Mouse (Mus musculus) bone marrow macrophage, adult 2 months (primary cell): ENCODE data around the gene Pex6. TPM values are rescaled to one million over a fixed set of nuclear protein-coding genes. Genes with fewer than 3 reads are reported as not detected.
A peak's percentile ranks its signal among the peaks of the same experiment; 100 is the strongest.

Experiments
- H3K27ac ChIP-seq: 2 replicates; pipeline ENCODE4 v1.5.1; 2012; ENCODE audit warnings: low read depth, low read length; ENCODE audit not compliant: insufficient read depth
- H3K4me1 ChIP-seq: 2 replicates; pipeline ENCODE4 v1.6.1; 2012; ENCODE audit warnings: low read length; ENCODE audit not compliant: control insufficient read depth, insufficient read depth
- H3K4me3 ChIP-seq: 2 replicates; pipeline ENCODE4 v1.5.1; 2012; ENCODE audit warnings: mild to moderate bottlenecking, low read length, moderate library complexity; ENCODE audit not compliant: insufficient read depth
- CTCF ChIP-seq: IDR thresholded peaks from 2 replicates; pipeline ENCODE4 v1.5.1; 2012; ENCODE audit warnings: low read depth, mild to moderate bottlenecking, low read length, moderate library complexity
- POLR2A ChIP-seq: IDR thresholded peaks from 2 replicates; pipeline ENCODE4 v1.6.1; 2012; ENCODE audit warnings: mild to moderate bottlenecking, low read depth, low read length, borderline replicate concordance
- polyA plus RNA-seq: library from polyadenylated mRNA; stranded (reverse); fragments of >200 nt; gene quantifications from 2 replicates; pipeline ENCODE4 v1.2.4, GENCODE M21; 2012; ENCODE audit not compliant: missing spikeins, insufficient read depth, insufficient read length

The Pex6 gene
- polyA plus RNA-seq, 1 experiment: 26.6 TPM

- H3K4me3 ChIP-seq: peak overlapping the region; percentile 95
- H3K4me1 ChIP-seq: peaks cover 8% of the 10 kb centered on the region; the same call in 1 of the 2 replicates
- TF ChIP-seq POLR2A (no peak), CTCF (no peak)
- H3K27ac ChIP-seq: no peak overlapping the region
Measured at GRCm38 (mm10) chr17:46712442-46712841, 1.2 kb downstream of the Pex6 start.

- no peak overlapping the region for H3K27ac ChIP-seq
- no peak for TF ChIP-seq CTCF
- H3K4me1 ChIP-seq: peaks cover 8% of the 10 kb centered on the region; the same call in 1 of the 2 replicates
- H3K4me3 ChIP-seq: no peak overlapping the region
Measured at GRCm38 (mm10) chr17:46713849-46714248, 2.6 kb downstream of the Pex6 start.

- TF ChIP-seq POLR2A: no peak
- Histone ChIP-seq H3K4me1 (peaks cover 8% of the 10 kb centered on the region; the same call in 1 of the 2 replicates), H3K27ac (no peak overlapping the region), H3K4me3 (no peak overlapping the region)
Measured at GRCm38 (mm10) chr17:46714756-46715481, 3.7 kb downstream of the Pex6 start.

GRCm38 (mm10) chr17:46721077-46721476, 9.8 kb downstream of the Pex6 start:
- Histone ChIP-seq H3K4me3 (no peak overlapping the region), H3K4me1 (no peaks in the 10 kb centered on the region), H3K27ac (no peak overlapping the region)
- no peak for TF ChIP-seq CTCF
- TF ChIP-seq POLR2A: no peak

- TF ChIP-seq CTCF: no peak
- Histone ChIP-seq H3K27ac (no peak overlapping the region), H3K4me3 (no peak overlapping the region), H3K4me1 (no peaks in the 10 kb centered on the region)
Measured at GRCm38 (mm10) chr17:46724477-46725084, 13.3 kb downstream of the Pex6 start.

GRCm38 (mm10) chr17:46725273-46725672, 14.0 kb downstream of the Pex6 start:
- TF ChIP-seq CTCF (peak; percentile 57; the same call in 1 of the 2 replicates), POLR2A (no peak)
- Histone ChIP-seq H3K27ac (no peak overlapping the region), H3K4me3 (no peak overlapping the region), H3K4me1 (no peaks in the 10 kb centered on the region)

- no peak overlapping the region for H3K4me3 ChIP-seq
- no peaks in the 10 kb centered on the region for H3K4me1 ChIP-seq
- H3K27ac ChIP-seq: no peak overlapping the region
- TF ChIP-seq POLR2A (no peak), CTCF (no peak)
Measured at GRCm38 (mm10) chr17:46725731-46726645, 14.7 kb downstream of the Pex6 start.

- Histone ChIP-seq H3K4me3 (no peak overlapping the region), H3K27ac (no peak overlapping the region), H3K4me1 (no peaks in the 10 kb centered on the region)
- TF ChIP-seq POLR2A: no peak
- no peak for TF ChIP-seq CTCF
Measured at GRCm38 (mm10) chr17:46727271-46727670, 16.0 kb downstream of the Pex6 start.

GRCm38 (mm10) chr17:46728021-46728420, 16.8 kb downstream of the Pex6 start:
- no peaks in the 10 kb centered on the region for H3K4me1 ChIP-seq
- H3K4me3 ChIP-seq: no peak overlapping the region
- no peak overlapping the region for H3K27ac ChIP-seq
- TF ChIP-seq POLR2A (no peak), CTCF (0 out of 2 replicates have a peak, but pooled peaks have one; percentile 9)
